Mouse (Mus musculus): ENCODE results near the gene Zfp36. TPM values are rescaled to one million over a fixed set of nuclear protein-coding genes. Genes with fewer than 3 reads are reported as not detected.

Zfp36 gene
- polyA plus RNA-seq, 1 experiment: 3.1 TPM

DNA sequence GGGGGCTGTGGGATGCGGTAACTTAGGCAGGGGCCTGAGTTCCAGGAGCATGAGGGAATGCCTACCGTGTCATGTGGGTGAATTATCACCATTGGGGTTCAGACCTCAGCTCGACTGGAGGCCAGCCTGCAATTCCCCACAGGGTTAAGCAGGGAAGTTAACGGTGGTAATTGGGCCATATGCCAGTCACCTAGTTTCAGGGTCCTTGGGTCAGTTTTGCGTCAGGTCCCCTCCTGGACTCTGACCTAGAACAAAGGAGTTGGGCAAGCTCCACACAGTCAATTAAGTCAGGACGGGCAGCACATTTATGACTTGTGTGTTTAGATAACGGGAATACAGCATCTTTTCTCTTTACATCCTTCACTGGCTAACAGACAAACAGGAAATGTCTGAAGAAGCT is 38.7 kb downstream of the Zfp36 start:
- DNase-seq (ENCODE audit: extremely low spot score in 1 of 2, low spot score in 1 of 2): no peak

GRCm38 (mm10) chr7:28339213-28339917 is 40.7 kb downstream of the Zfp36 start:
- DNase-seq (ENCODE audit: extremely low spot score in 1 of 2, low spot score in 1 of 2): peak in 1 of 2 experiments; percentile 48

GRCm38 (mm10) chr7:28338108-28338998 is 41.7 kb downstream of the Zfp36 start, which contains the start of gene Supt5:
Gene Supt5 (minus strand): TSS chr7:28338746.
- DNase-seq (ENCODE audit: extremely low spot score in 1 of 2, low spot score in 1 of 2): peak; percentile 96 to 98

DNA sequence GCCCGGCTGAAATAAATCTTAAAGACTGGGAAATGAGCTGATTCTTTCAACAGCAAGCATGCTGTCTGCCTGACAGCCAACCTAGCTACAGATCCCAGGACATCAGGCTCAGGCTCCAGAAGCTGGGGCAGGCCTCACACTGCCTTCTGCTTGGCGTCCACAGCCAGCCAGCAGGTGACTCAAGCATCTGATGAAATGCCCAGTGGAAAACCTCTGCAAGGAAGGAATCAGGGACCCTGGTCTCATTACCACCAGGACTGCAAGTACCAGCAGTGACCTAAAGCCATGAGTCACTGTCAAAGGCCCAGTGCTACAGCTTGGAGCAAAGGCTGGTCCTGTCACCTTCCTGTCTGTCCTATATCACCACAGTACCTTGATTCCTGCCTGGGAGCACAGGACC is 44.6 kb downstream of the Zfp36 start:
- no peak for DNase-seq (ENCODE audit: extremely low spot score in 1 of 2, low spot score in 1 of 2)

GRCm38 (mm10) chr7:28334534-28334933 is 45.5 kb downstream of the Zfp36 start:
- DNase-seq (ENCODE audit: extremely low spot score in 1 of 2, low spot score in 1 of 2): no peak

DNA sequence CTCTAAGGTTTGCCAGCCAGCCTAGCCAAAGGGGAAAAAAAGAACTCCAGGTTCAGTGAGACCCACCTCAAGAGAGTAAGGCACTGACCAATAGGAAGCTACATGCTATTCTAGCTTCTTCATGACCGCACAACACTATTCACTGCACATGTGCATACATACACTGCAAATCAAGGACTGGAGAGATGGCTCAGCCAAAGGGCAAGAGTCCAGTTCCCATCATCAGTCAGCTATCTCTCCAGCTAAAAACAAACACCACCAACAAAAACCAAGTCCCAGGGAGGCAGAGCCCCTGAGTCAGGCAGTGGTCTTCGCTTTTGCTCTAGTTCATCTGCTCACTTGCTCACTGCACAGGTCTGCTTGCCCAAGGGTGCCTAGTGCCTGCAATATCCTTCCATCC is 51.8 kb downstream of the Zfp36 start:
- DNase-seq (ENCODE audit: extremely low spot score in 1 of 2, low spot score in 1 of 2): no peak

Other genes with a start within 250 kb of the Zfp36 start
- gene Fbl, start 210.5 kb downstream of the Zfp36 start, polyA plus RNA-seq (2012; rRNA removed): 90.7 and 99.6 TPM in 2 replicates
- gene Dyrk1b, start 200.8 kb downstream of the Zfp36 start, polyA plus RNA-seq (2012; rRNA removed): 34.0 and 36.2 TPM in 2 replicates
- 56.5 and 57.0 TPM in 2 replicates for gene Eid2, start 112.4 kb downstream of the Zfp36 start, polyA plus RNA-seq (2012; rRNA removed)
- gene Eid2b, start 102.5 kb downstream of the Zfp36 start, polyA plus RNA-seq (2012; rRNA removed): 29.7 and 32.9 TPM in 2 replicates
- gene Selenov, start 89.1 kb downstream of the Zfp36 start, polyA plus RNA-seq (2012; rRNA removed): 1.7 and 1.8 TPM in 2 replicates
- 2.0 and 2.6 TPM in 2 replicates for gene Dll3, start 78.0 kb downstream of the Zfp36 start, polyA plus RNA-seq (2012; rRNA removed)
- gene Timm50, start 68.2 kb downstream of the Zfp36 start, polyA plus RNA-seq (2012; rRNA removed): 53.0 and 58.6 TPM in 2 replicates
- gene Supt5, start 41.5 kb downstream of the Zfp36 start, polyA plus RNA-seq (2012; rRNA removed): 114 and 117 TPM in 2 replicates
- gene Rps16, start 29.6 kb downstream of the Zfp36 start, polyA plus RNA-seq (2012; rRNA removed): 618 and 661 TPM in 2 replicates
- gene Plekhg2, start 7.7 kb downstream of the Zfp36 start, polyA plus RNA-seq (2012; rRNA removed): 4.3 and 6.3 TPM in 2 replicates
- 32.8 and 39.2 TPM in 2 replicates for gene Med29, start 12.5 kb upstream of the Zfp36 start, polyA plus RNA-seq (2012; rRNA removed)
- gene Paf1, start 12.7 kb upstream of the Zfp36 start, polyA plus RNA-seq (2012; rRNA removed): 149 and 182 TPM in 2 replicates
- 4.0 and 5.2 TPM in 2 replicates for gene Gmfg, start 57.2 kb upstream of the Zfp36 start, polyA plus RNA-seq (2012; rRNA removed)
- gene Lrfn1, start 71.7 kb upstream of the Zfp36 start, polyA plus RNA-seq (2012; rRNA removed): 39.9 and 40.4 TPM in 2 replicates
- not detected in 2 replicates for gene Ifnl2, start 130.2 kb upstream of the Zfp36 start, polyA plus RNA-seq (2012; rRNA removed)
- not detected in 2 replicates for gene Ifnl3, start 142.6 kb upstream of the Zfp36 start, polyA plus RNA-seq (2012; rRNA removed)
- 0.40 TPM in 1 of 2 replicates, not detected in the other for gene Sycn, start 160.6 kb upstream of the Zfp36 start, polyA plus RNA-seq (2012; rRNA removed)
- gene Nccrp1, start 167.0 kb upstream of the Zfp36 start, polyA plus RNA-seq (2012; rRNA removed): 1.1 and 2.1 TPM in 2 replicates
- gene Samd4b, start 217.9 kb upstream of the Zfp36 start, polyA plus RNA-seq (2012; rRNA removed): 62.4 and 66.9 TPM in 2 replicates
- 8.7 and 8.8 TPM in 2 replicates for gene Pak4, start 217.9 kb upstream of the Zfp36 start, polyA plus RNA-seq (2012; rRNA removed)

Measured in frontal cortex, adult 2 months (tissue).